Mouse (Mus musculus): ENCODE measurements around the gene Chrna3. TPM values are rescaled to one million over a fixed set of nuclear protein-coding genes. Genes with fewer than 3 reads are reported as not detected.

Chrna3 gene
- polyA plus RNA-seq, 1 experiment from 2014 or later = 20.6 TPM

- Histone ChIP-seq H3K36me3 (ENCODE audit: control insufficient read depth, insufficient read depth, low read length) (no peaks in the 10 kb centered on the region), H3K4me3 (ENCODE audit: low read depth, low read length) (no peak overlapping the region), H3K4me1 (replicated peaks; ENCODE audit: control insufficient read depth, insufficient read depth, low read length) (peaks cover 6% of the 10 kb centered on the region; the same call in 1 of the 2 replicates), H3K9me3 (ENCODE audit: control insufficient read depth, low read length) (no peaks in the 10 kb centered on the region), H3K4me2 (ENCODE audit: low read length) (no peak overlapping the region), H3K9ac (ENCODE audit: low read length) (no peak overlapping the region), H3K27ac (ENCODE audit: low read depth) (no peak overlapping the region), H3K27me3 (replicated peaks; ENCODE audit: control insufficient read depth, insufficient read depth, low read length) (peaks cover 7% of the 10 kb centered on the region; the same call in 1 of the 2 replicates)
- DNase-seq (ENCODE audit: low spot score) = no peak
- 61% methylated on average over 2 of the region's 2 CpGs for WGBS
- no peak for ATAC-seq (replicated peaks; ENCODE audit: low FRiP score, low TSS enrichment, low read depth)
Observed at GRCm38 (mm10) chr9:55045001-55045400, 18.6 kb upstream of the Chrna3 start.

GRCm38 (mm10) chr9:55043688-55044087 is 17.3 kb upstream of the Chrna3 start:
- H3K9me3 ChIP-seq (ENCODE audit: control insufficient read depth, low read length) = no peaks in the 10 kb centered on the region
- H3K27ac ChIP-seq (ENCODE audit: low read depth) = no peak overlapping the region
- WGBS = 11% methylated on average over 8 of the region's 8 CpGs
- no peaks in the 10 kb centered on the region for H3K36me3 ChIP-seq (ENCODE audit: control insufficient read depth, insufficient read depth, low read length)
- H3K4me2 ChIP-seq (ENCODE audit: low read length) = no peak overlapping the region
- H3K4me1 ChIP-seq (replicated peaks; ENCODE audit: control insufficient read depth, insufficient read depth, low read length) = peaks cover 4% of the 10 kb centered on the region; the same call in 1 of the 2 replicates
- ATAC-seq (replicated peaks; ENCODE audit: low FRiP score, low TSS enrichment, low read depth) = no peak; the same call in 1 of the 2 replicates
- H3K27me3 ChIP-seq (replicated peaks; ENCODE audit: control insufficient read depth, insufficient read depth, low read length) = peaks cover 7% of the 10 kb centered on the region; the same call in 1 of the 2 replicates
- no peak overlapping the region for H3K4me3 ChIP-seq (ENCODE audit: low read depth, low read length)
- H3K9ac ChIP-seq (ENCODE audit: low read length) = no peak overlapping the region
- no peak for DNase-seq (ENCODE audit: low spot score)

- DNase-seq (ENCODE audit: low spot score) (no peak), ATAC-seq (replicated peaks; ENCODE audit: low FRiP score, low TSS enrichment, low read depth) (no peak)
- no peak overlapping the region for H3K4me3 ChIP-seq (ENCODE audit: low read depth, low read length)
- H3K4me2 ChIP-seq (ENCODE audit: low read length) = no peak overlapping the region
- no peaks in the 10 kb centered on the region for H3K36me3 ChIP-seq (ENCODE audit: control insufficient read depth, insufficient read depth, low read length)
- no peak overlapping the region for H3K9ac ChIP-seq (ENCODE audit: low read length)
- no peak overlapping the region for H3K27ac ChIP-seq (ENCODE audit: low read depth)
- no peaks in the 10 kb centered on the region for H3K9me3 ChIP-seq (ENCODE audit: control insufficient read depth, low read length)
- no peaks in the 10 kb centered on the region for H3K4me1 ChIP-seq (replicated peaks; ENCODE audit: control insufficient read depth, insufficient read depth, low read length)
- no peaks in the 10 kb centered on the region; the same call in 1 of the 2 replicates for H3K27me3 ChIP-seq (replicated peaks; ENCODE audit: control insufficient read depth, insufficient read depth, low read length)
- WGBS = 57% methylated on average over 2 of the region's 2 CpGs
Observed at GRCm38 (mm10) chr9:55041389-55041788, 15.0 kb upstream of the Chrna3 start.

- 69% methylated on average over 5 of the region's 5 CpGs for WGBS
Observed at GRCm38 (mm10) chr9:55039983-55040382, 13.6 kb upstream of the Chrna3 start.

GRCm38 (mm10) chr9:55038948-55039347 is 12.6 kb upstream of the Chrna3 start:
- Histone ChIP-seq H3K4me2 (ENCODE audit: low read length) (no peak overlapping the region), H3K27me3 (replicated peaks; ENCODE audit: control insufficient read depth, insufficient read depth, low read length) (no peaks in the 10 kb centered on the region; the same call in 1 of the 2 replicates), H3K9me3 (ENCODE audit: control insufficient read depth, low read length) (no peaks in the 10 kb centered on the region), H3K4me3 (ENCODE audit: low read depth, low read length) (no peak overlapping the region), H3K27ac (ENCODE audit: low read depth) (no peak overlapping the region), H3K4me1 (replicated peaks; ENCODE audit: control insufficient read depth, insufficient read depth, low read length) (no peaks in the 10 kb centered on the region), H3K9ac (ENCODE audit: low read length) (no peak overlapping the region), H3K36me3 (ENCODE audit: control insufficient read depth, insufficient read depth, low read length) (no peaks in the 10 kb centered on the region)
- no peak for ATAC-seq (replicated peaks; ENCODE audit: low FRiP score, low TSS enrichment, low read depth)
- 82% methylated on average over 8 of the region's 8 CpGs for WGBS
- no peak for DNase-seq (ENCODE audit: low spot score)

More at GRCm38 (mm10) chr9:55039983-55040382, 13.6 kb upstream of the Chrna3 start:
- Histone ChIP-seq H3K9ac (ENCODE audit: low read length) (no peak overlapping the region), H3K4me3 (ENCODE audit: low read depth, low read length) (no peak overlapping the region), H3K27me3 (replicated peaks; ENCODE audit: control insufficient read depth, insufficient read depth, low read length) (no peaks in the 10 kb centered on the region; the same call in 1 of the 2 replicates), H3K36me3 (ENCODE audit: control insufficient read depth, insufficient read depth, low read length) (no peaks in the 10 kb centered on the region), H3K4me1 (replicated peaks; ENCODE audit: control insufficient read depth, insufficient read depth, low read length) (no peaks in the 10 kb centered on the region), H3K4me2 (ENCODE audit: low read length) (no peak overlapping the region), H3K27ac (ENCODE audit: low read depth) (no peak overlapping the region), H3K9me3 (ENCODE audit: control insufficient read depth, low read length) (no peaks in the 10 kb centered on the region)
- ATAC-seq (replicated peaks; ENCODE audit: low FRiP score, low TSS enrichment, low read depth) (no peak), DNase-seq (ENCODE audit: low spot score) (no peak)

- 62% methylated on average over 6 of the region's 6 CpGs for WGBS
- ATAC-seq (replicated peaks; ENCODE audit: low FRiP score, low TSS enrichment, low read depth) = no peak
Observed at GRCm38 (mm10) chr9:55031435-55032167, 5.2 kb upstream of the Chrna3 start.

GRCm38 (mm10) chr9:55025534-55026274 is 658 bp downstream of the Chrna3 start:
- 0 out of 2 replicates have a peak, but pooled peaks cover 8% of the 10 kb centered on the region for H3K4me1 ChIP-seq (replicated peaks; ENCODE audit: control insufficient read depth, insufficient read depth, low read length)
- peak overlapping the region; percentile 27 for H3K9ac ChIP-seq (ENCODE audit: low read length)
- 0 out of 2 replicates have a peak, but pooled peaks have one; percentile 7 for ATAC-seq (replicated peaks; ENCODE audit: low FRiP score, low TSS enrichment, low read depth)
- H3K4me2 ChIP-seq (ENCODE audit: low read length) = peak overlapping the region; percentile 46
- WGBS = 11% methylated on average over 38 of the region's 38 CpGs
- H3K27me3 ChIP-seq (replicated peaks; ENCODE audit: control insufficient read depth, insufficient read depth, low read length) = peaks cover 37% of the 10 kb centered on the region
- no peaks in the 10 kb centered on the region for H3K9me3 ChIP-seq (ENCODE audit: control insufficient read depth, low read length)
- no peak for DNase-seq (ENCODE audit: low spot score)
- peak overlapping the region; percentile 38 for H3K27ac ChIP-seq (ENCODE audit: low read depth)
- no peaks in the 10 kb centered on the region for H3K36me3 ChIP-seq (ENCODE audit: control insufficient read depth, insufficient read depth, low read length)
- peak overlapping the region; percentile 29 for H3K4me3 ChIP-seq (ENCODE audit: low read depth, low read length)

More at GRCm38 (mm10) chr9:55031435-55032167, 5.2 kb upstream of the Chrna3 start:
- Histone ChIP-seq H3K36me3 (ENCODE audit: control insufficient read depth, insufficient read depth, low read length) (no peaks in the 10 kb centered on the region), H3K9me3 (ENCODE audit: control insufficient read depth, low read length) (no peaks in the 10 kb centered on the region), H3K4me3 (ENCODE audit: low read depth, low read length) (no peak overlapping the region), H3K27me3 (replicated peaks; ENCODE audit: control insufficient read depth, insufficient read depth, low read length) (peaks cover 11% of the 10 kb centered on the region), H3K9ac (ENCODE audit: low read length) (no peak overlapping the region), H3K4me2 (ENCODE audit: low read length) (no peak overlapping the region), H3K27ac (ENCODE audit: low read depth) (no peak overlapping the region), H3K4me1 (replicated peaks; ENCODE audit: control insufficient read depth, insufficient read depth, low read length) (no peaks in the 10 kb centered on the region)
- DNase-seq (ENCODE audit: low spot score) = no peak

GRCm38 (mm10) chr9:55023902-55024583 is 2.3 kb downstream of the Chrna3 start:
- Histone ChIP-seq H3K27me3 (replicated peaks; ENCODE audit: control insufficient read depth, insufficient read depth, low read length) (peaks cover 37% of the 10 kb centered on the region), H3K4me1 (replicated peaks; ENCODE audit: control insufficient read depth, insufficient read depth, low read length) (0 out of 2 replicates have a peak, but pooled peaks cover 8% of the 10 kb centered on the region), H3K36me3 (ENCODE audit: control insufficient read depth, insufficient read depth, low read length) (no peaks in the 10 kb centered on the region), H3K4me3 (ENCODE audit: low read depth, low read length) (no peak overlapping the region), H3K4me2 (ENCODE audit: low read length) (peak overlapping the region; percentile 20; the same call in 1 of the 2 replicates), H3K9me3 (ENCODE audit: control insufficient read depth, low read length) (no peaks in the 10 kb centered on the region), H3K9ac (ENCODE audit: low read length) (no peak overlapping the region), H3K27ac (ENCODE audit: low read depth) (no peak overlapping the region)
- 34% methylated on average over 13 of the region's 13 CpGs for WGBS
- DNase-seq (ENCODE audit: low spot score) = peak; percentile 96
- ATAC-seq (replicated peaks; ENCODE audit: low FRiP score, low TSS enrichment, low read depth) = peak; percentile 4; the same call in 1 of the 2 replicates

Measured in intestine, embryonic 14.5 days (tissue).